Mouse (Mus musculus): ENCODE data around the gene Cmtm2b. TPM values are rescaled to one million over a fixed set of nuclear protein-coding genes. Genes with fewer than 3 reads are reported as not detected.
A peak's percentile ranks its signal among the peaks of the same experiment; 100 is the strongest.
"Not testable (repeated sequence)": the region's sequence is repeated elsewhere in the genome, so short reads cannot be mapped to it uniquely, and the experiment has no call there.

The Cmtm2b gene
- polyA plus RNA-seq (2012; rRNA removed) (not detected in 2 replicates), polyA plus RNA-seq (2014; fragmentation: Nextera tagmentation; extraction: Ambion mirVana) (not detected in 2 replicates)

GRCm38 (mm10) chr8:104321930-104322329, at the start of gene Cmtm2b:
Gene Cmtm2b (plus strand): TSS chr8:104322230.
- not testable (repeated sequence) for H3K27ac ChIP-seq (replicated peaks; ENCODE audit: low read depth, low read length); H3K27me3 ChIP-seq (ENCODE audit: control insufficient read depth, insufficient read depth, low read length); ATAC-seq (ENCODE audit: low FRiP score, low read depth); H3K9me3 ChIP-seq (ENCODE audit: control insufficient read depth, low read length); H3K9ac ChIP-seq (ENCODE audit: low read depth, low read length, severe bottlenecking); DNase-seq (ENCODE audit: low spot score); H3K4me2 ChIP-seq (replicated peaks; ENCODE audit: low read depth, low read length, severe bottlenecking); H3K36me3 ChIP-seq (ENCODE audit: control insufficient read depth, insufficient read depth, low read length); H3K4me1 ChIP-seq (ENCODE audit: control insufficient read depth, insufficient read depth, low read length); H3K4me3 ChIP-seq (replicated peaks; ENCODE audit: low read length)
- 83% methylated on average over 10 of the region's 12 CpGs for WGBS

GRCm38 (mm10) chr8:104293081-104293480, 28.9 kb upstream of the Cmtm2b start, which contains the start of gene Cmtm2a:
Gene Cmtm2a (minus strand): TSS chr8:104293181.
- not testable (repeated sequence) for DNase-seq (ENCODE audit: low spot score); H3K27me3 ChIP-seq (ENCODE audit: control insufficient read depth, insufficient read depth, low read length); H3K9me3 ChIP-seq (ENCODE audit: control insufficient read depth, low read length); H3K4me1 ChIP-seq (ENCODE audit: control insufficient read depth, insufficient read depth, low read length); H3K36me3 ChIP-seq (ENCODE audit: control insufficient read depth, insufficient read depth, low read length); ATAC-seq (ENCODE audit: low FRiP score, low read depth); H3K27ac ChIP-seq (replicated peaks; ENCODE audit: low read depth, low read length); H3K4me3 ChIP-seq (replicated peaks; ENCODE audit: low read length); H3K4me2 ChIP-seq (replicated peaks; ENCODE audit: low read depth, low read length, severe bottlenecking); H3K9ac ChIP-seq (ENCODE audit: low read depth, low read length, severe bottlenecking)
- WGBS, result 78% methylated on average over 9 of the region's 12 CpGs

- WGBS, result 87% methylated on average over 1 of the region's 1 CpGs
Measured at GRCm38 (mm10) chr8:104294396-104294795, 27.6 kb upstream of the Cmtm2b start.

DNA sequence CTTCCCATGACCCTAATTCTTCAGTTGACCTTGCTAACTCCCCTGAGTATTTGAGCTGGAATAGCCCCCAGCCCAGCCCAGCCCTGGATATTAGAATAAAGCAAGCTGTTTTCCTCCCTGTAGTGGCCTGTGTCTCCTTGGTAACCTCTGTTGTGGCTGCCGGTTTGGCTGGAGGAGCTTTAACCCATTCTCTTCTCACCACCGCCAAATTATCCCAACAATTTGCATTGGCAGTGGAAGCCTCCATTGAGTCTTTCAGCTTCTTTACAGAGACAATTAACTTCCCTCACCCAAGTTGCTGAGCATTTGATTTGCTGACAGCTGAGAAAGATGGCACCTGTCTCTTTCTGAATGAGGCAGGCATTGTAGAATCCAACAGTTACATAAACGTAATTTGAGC, 20.5 kb upstream of the Cmtm2b start:
- not testable (repeated sequence) for H3K4me1 ChIP-seq (ENCODE audit: control insufficient read depth, insufficient read depth, low read length); H3K27me3 ChIP-seq (ENCODE audit: control insufficient read depth, insufficient read depth, low read length); H3K9ac ChIP-seq (ENCODE audit: low read depth, low read length, severe bottlenecking); H3K27ac ChIP-seq (replicated peaks; ENCODE audit: low read depth, low read length); H3K36me3 ChIP-seq (ENCODE audit: control insufficient read depth, insufficient read depth, low read length); H3K9me3 ChIP-seq (ENCODE audit: control insufficient read depth, low read length); H3K4me2 ChIP-seq (replicated peaks; ENCODE audit: low read depth, low read length, severe bottlenecking); ATAC-seq (ENCODE audit: low FRiP score, low read depth); H3K4me3 ChIP-seq (replicated peaks; ENCODE audit: low read length)
- peak; percentile 18 for DNase-seq (ENCODE audit: low spot score)
- 14% methylated on average over 3 of the region's 3 CpGs for WGBS

More at GRCm38 (mm10) chr8:104294396-104294795, 27.6 kb upstream of the Cmtm2b start:
- no peaks in the 10 kb centered on the region for H3K9me3 ChIP-seq (ENCODE audit: control insufficient read depth, low read length)
- no peak overlapping the region for H3K9ac ChIP-seq (ENCODE audit: low read depth, low read length, severe bottlenecking)
- ATAC-seq (ENCODE audit: low FRiP score, low read depth), result no peak
- H3K27ac ChIP-seq (replicated peaks; ENCODE audit: low read depth, low read length), result no peak overlapping the region
- H3K4me3 ChIP-seq (replicated peaks; ENCODE audit: low read length), result no peak overlapping the region
- no peaks in the 10 kb centered on the region for H3K36me3 ChIP-seq (ENCODE audit: control insufficient read depth, insufficient read depth, low read length)
- H3K27me3 ChIP-seq (ENCODE audit: control insufficient read depth, insufficient read depth, low read length), result no peaks in the 10 kb centered on the region
- no peak overlapping the region for H3K4me2 ChIP-seq (replicated peaks; ENCODE audit: low read depth, low read length, severe bottlenecking)
- TF ChIP-seq POLR2A (IDR thresholded peaks at IDR 0.05; ENCODE audit: borderline replicate concordance, extremely low read depth, insufficient read depth, insufficient read length), result no peak
- no peaks in the 10 kb centered on the region for H3K4me1 ChIP-seq (ENCODE audit: control insufficient read depth, insufficient read depth, low read length)
- no peak for DNase-seq (ENCODE audit: low spot score)

GRCm38 (mm10) chr8:104302536-104302935, 19.5 kb upstream of the Cmtm2b start:
- not testable (repeated sequence) for ATAC-seq (ENCODE audit: low FRiP score, low read depth); H3K27ac ChIP-seq (replicated peaks; ENCODE audit: low read depth, low read length); H3K27me3 ChIP-seq (ENCODE audit: control insufficient read depth, insufficient read depth, low read length); DNase-seq (ENCODE audit: low spot score); H3K36me3 ChIP-seq (ENCODE audit: control insufficient read depth, insufficient read depth, low read length); H3K4me3 ChIP-seq (replicated peaks; ENCODE audit: low read length); H3K4me1 ChIP-seq (ENCODE audit: control insufficient read depth, insufficient read depth, low read length); H3K9me3 ChIP-seq (ENCODE audit: control insufficient read depth, low read length); H3K9ac ChIP-seq (ENCODE audit: low read depth, low read length, severe bottlenecking); H3K4me2 ChIP-seq (replicated peaks; ENCODE audit: low read depth, low read length, severe bottlenecking)
- WGBS, result 92% methylated on average over 4 of the region's 4 CpGs

DNA sequence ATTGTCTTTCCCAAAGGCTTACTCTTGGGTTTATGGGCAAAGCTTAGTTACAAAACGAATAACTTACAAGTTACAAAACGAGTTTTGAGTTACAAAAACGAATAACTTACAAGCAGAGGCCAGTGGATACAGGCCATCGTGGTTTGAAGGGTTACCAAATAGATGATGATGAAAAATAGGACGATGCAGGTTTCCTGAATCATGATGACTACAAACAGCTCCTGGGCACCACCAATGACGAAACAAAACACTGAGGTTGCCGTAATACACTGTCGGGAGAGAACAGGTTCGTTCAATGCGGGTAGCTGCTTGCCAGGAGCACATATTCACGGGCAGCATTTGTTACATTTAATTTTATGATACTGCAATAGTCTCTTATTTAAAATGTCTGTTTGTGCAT, 17.1 kb upstream of the Cmtm2b start:
- Histone ChIP-seq H3K27me3 (ENCODE audit: control insufficient read depth, insufficient read depth, low read length) (no peaks in the 10 kb centered on the region), H3K36me3 (ENCODE audit: control insufficient read depth, insufficient read depth, low read length) (no peaks in the 10 kb centered on the region), H3K4me2 (replicated peaks; ENCODE audit: low read depth, low read length, severe bottlenecking) (no peak overlapping the region), H3K27ac (replicated peaks; ENCODE audit: low read depth, low read length) (no peak overlapping the region), H3K4me1 (ENCODE audit: control insufficient read depth, insufficient read depth, low read length) (no peaks in the 10 kb centered on the region), H3K9me3 (ENCODE audit: control insufficient read depth, low read length) (no peaks in the 10 kb centered on the region), H3K4me3 (replicated peaks; ENCODE audit: low read length) (no peak overlapping the region), H3K9ac (ENCODE audit: low read depth, low read length, severe bottlenecking) (no peak overlapping the region)
- DNase-seq (ENCODE audit: low spot score) (no peak), ATAC-seq (ENCODE audit: low FRiP score, low read depth) (no peak)
- 86% methylated on average over 11 of the region's 11 CpGs for WGBS
- TF ChIP-seq POLR2A (IDR thresholded peaks at IDR 0.05; ENCODE audit: borderline replicate concordance, extremely low read depth, insufficient read depth, insufficient read length), result no peak

DNA sequence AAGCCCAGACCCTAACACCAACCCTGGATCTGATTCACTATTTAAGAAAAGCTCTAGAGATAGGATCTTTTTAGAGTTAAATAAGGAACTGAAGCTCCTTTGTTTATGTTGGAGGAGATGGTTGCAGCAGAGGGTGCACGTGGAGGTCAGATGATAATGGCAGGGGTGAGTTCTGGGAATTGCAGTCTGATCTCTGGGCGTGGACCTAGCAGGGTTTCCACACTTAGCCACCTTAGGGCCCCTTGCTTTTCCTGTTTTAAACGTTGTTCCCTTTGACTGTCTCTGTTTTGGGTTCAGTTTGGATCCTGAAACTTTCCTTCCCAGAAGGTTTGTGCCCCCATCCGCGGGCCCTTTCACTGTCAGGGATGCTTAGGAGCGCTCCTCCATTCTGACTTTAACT, 13.7 kb upstream of the Cmtm2b start:
- not testable (repeated sequence) for DNase-seq (ENCODE audit: low spot score); ATAC-seq (ENCODE audit: low FRiP score, low read depth); H3K4me2 ChIP-seq (replicated peaks; ENCODE audit: low read depth, low read length, severe bottlenecking); H3K9me3 ChIP-seq (ENCODE audit: control insufficient read depth, low read length); H3K4me3 ChIP-seq (replicated peaks; ENCODE audit: low read length); H3K36me3 ChIP-seq (ENCODE audit: control insufficient read depth, insufficient read depth, low read length); H3K4me1 ChIP-seq (ENCODE audit: control insufficient read depth, insufficient read depth, low read length); H3K27ac ChIP-seq (replicated peaks; ENCODE audit: low read depth, low read length); H3K9ac ChIP-seq (ENCODE audit: low read depth, low read length, severe bottlenecking); H3K27me3 ChIP-seq (ENCODE audit: control insufficient read depth, insufficient read depth, low read length)
- WGBS, result 56% methylated on average over 6 of the region's 6 CpGs

DNA sequence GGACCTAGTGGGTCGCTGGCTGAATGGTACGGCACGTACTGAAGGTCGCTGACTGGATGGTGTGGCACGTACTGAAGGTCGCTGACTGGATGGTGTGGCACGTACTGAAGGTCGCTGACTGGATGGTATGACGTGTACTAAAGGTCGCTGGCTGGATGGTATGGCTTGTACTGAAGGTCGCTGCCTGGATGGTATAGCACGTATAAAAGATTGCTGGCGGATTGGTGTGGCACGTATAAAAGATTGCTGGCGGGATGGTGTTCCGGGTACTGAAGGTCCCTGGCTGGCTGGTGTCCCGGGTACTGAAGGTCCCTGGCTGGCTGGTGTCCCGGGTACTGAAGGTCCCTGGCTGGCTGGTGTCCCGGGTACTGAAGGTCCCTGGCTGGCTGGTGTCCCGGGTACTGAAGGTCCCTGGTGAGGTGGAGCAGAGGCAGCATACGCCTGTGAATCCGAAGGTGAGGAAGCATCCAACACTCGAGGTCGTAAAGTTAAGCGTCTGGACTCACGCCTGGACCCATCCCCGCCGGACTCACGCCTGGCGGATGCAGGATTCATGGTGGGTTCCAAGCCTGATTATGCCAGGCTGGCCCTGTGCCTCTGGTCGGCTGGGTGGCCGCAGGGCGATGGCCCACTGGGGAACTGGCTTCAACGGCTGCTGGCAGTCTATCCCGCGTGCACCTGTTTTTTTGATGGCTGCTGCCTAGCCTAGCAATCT, 12.4 kb upstream of the Cmtm2b start, which contains the start of the genes Gm45711 and Cmtm1:
Gm45711 (minus strand) TSS at position 641 of the 715 bp plus-strand sequence.
Cmtm1 (minus strand) TSS at position 705 of the 715 bp plus-strand sequence.
- not testable (repeated sequence) for H3K36me3 ChIP-seq (ENCODE audit: control insufficient read depth, insufficient read depth, low read length); H3K9ac ChIP-seq (ENCODE audit: low read depth, low read length, severe bottlenecking); H3K27ac ChIP-seq (replicated peaks; ENCODE audit: low read depth, low read length); H3K4me3 ChIP-seq (replicated peaks; ENCODE audit: low read length); DNase-seq (ENCODE audit: low spot score); H3K4me2 ChIP-seq (replicated peaks; ENCODE audit: low read depth, low read length, severe bottlenecking); H3K4me1 ChIP-seq (ENCODE audit: control insufficient read depth, insufficient read depth, low read length); H3K27me3 ChIP-seq (ENCODE audit: control insufficient read depth, insufficient read depth, low read length); H3K9me3 ChIP-seq (ENCODE audit: control insufficient read depth, low read length); ATAC-seq (ENCODE audit: low FRiP score, low read depth)
- 84% methylated on average over 31 of the region's 36 CpGs for WGBS
